Mouse (Mus musculus) hindbrain, embryonic 11.5 days (tissue): ENCODE results near the gene Phactr4. TPM values are rescaled to one million over a fixed set of nuclear protein-coding genes. Genes with fewer than 3 reads are reported as not detected.

Experiments
- ATAC-seq: fragments of 200-750 bp; cut with Nextera tagmentation; 2 replicates; pipeline ENCODE4 v1.8.0; 2017; ENCODE audit warnings: mild to moderate bottlenecking, moderate TSS enrichment, moderate library complexity; ENCODE audit not compliant: low FRiP score
- DNase-seq: peaks from one replicate; pipeline ENCODE4 v3.0.0-alpha.2; 2015; ENCODE audit warnings: low spot score
- H3K27ac ChIP-seq: fragments of 300-500 bp; sonication (generic); 2 replicates; pipeline ENCODE4 v1.5.1; 2014; ENCODE audit warnings: mild to moderate bottlenecking, low read depth, low read length
- H3K27me3 ChIP-seq: fragments of 300-500 bp; sonication (generic); 2 replicates; pipeline ENCODE4 v1.6.1; 2014; ENCODE audit warnings: mild to moderate bottlenecking, low read length, moderate library complexity, mixed read lengths; ENCODE audit not compliant: control insufficient read depth, insufficient read depth
- H3K36me3 ChIP-seq: fragments of 300-500 bp; sonication (generic); 2 replicates; pipeline ENCODE4 v1.6.1; 2014; ENCODE audit warnings: mild to moderate bottlenecking, low read length, moderate library complexity, mixed read lengths; ENCODE audit not compliant: control insufficient read depth, insufficient read depth
- H3K4me1 ChIP-seq: fragments of 300-500 bp; sonication (generic); replicated peaks from 2 replicates; pipeline ENCODE4 v1.6.1; 2014; ENCODE audit warnings: low read length, mixed read lengths; ENCODE audit not compliant: control insufficient read depth, insufficient read depth
- H3K4me2 ChIP-seq: fragments of 300-500 bp; sonication (generic); replicated peaks from 2 replicates; pipeline ENCODE4 v1.6.1; 2014; ENCODE audit warnings: mild to moderate bottlenecking, low read depth, low read length
- H3K4me3 ChIP-seq: fragments of 300-500 bp; sonication (generic); 2 replicates; pipeline ENCODE4 v1.5.1; 2014; ENCODE audit warnings: low read depth, low read length
- H3K9ac ChIP-seq: fragments of 300-500 bp; sonication (generic); 2 replicates; pipeline ENCODE4 v1.6.1; 2014; ENCODE audit warnings: low read depth, low read length
- H3K9me3 ChIP-seq: fragments of 300-500 bp; sonication (generic); 2 replicates; pipeline ENCODE4 v1.6.1; 2016; ENCODE audit warnings: low read length; ENCODE audit not compliant: control insufficient read depth
- WGBS: fragments of 180-500 bp; shearing (Covaris S2); extraction: QIAGEN DNeasy Blood & Tissue Kit; methylation state at CpG from one replicate; pipeline ENCODE4 v1.1.7; 2014; 5-methylcytosine and 5-hydroxymethylcytosine counted together
- polyA plus RNA-seq: library from polyadenylated mRNA; unstranded; fragments of >200 nt; fragmentation: Nextera tagmentation; extraction: Ambion mirVana; gene quantifications from 2 replicates; pipeline ENCODE4 v1.2.1, GENCODE M21; 2014

Gene Phactr4
- polyA plus RNA-seq, 1 experiment from 2014 or later = 27.2 TPM

GRCm38 (mm10) chr4:132306004-132306403, 116.3 kb downstream of the Phactr4 start:
- no peak overlapping the region for H3K9ac ChIP-seq
- ATAC-seq (no peak), DNase-seq (no peak)
- no peak overlapping the region for H3K4me2 ChIP-seq
- H3K9me3 ChIP-seq = no peaks in the 10 kb centered on the region
- H3K4me1 ChIP-seq = peaks cover 3% of the 10 kb centered on the region; the same call in 1 of the 2 replicates
- no peak overlapping the region for H3K27ac ChIP-seq
- no peak overlapping the region for H3K4me3 ChIP-seq
- no peaks in the 10 kb centered on the region for H3K27me3 ChIP-seq
- 81% methylated on average over 6 of the region's 6 CpGs for WGBS
- H3K36me3 ChIP-seq = no peaks in the 10 kb centered on the region

Other genes starting within 250 kb of the Phactr4 start
- 161 TPM in 2 replicates for gene Ythdf2, start 210.2 kb downstream of the Phactr4 start, polyA plus RNA-seq
- 38.4 and 41.4 TPM in 2 replicates for gene Gmeb1, start 160.9 kb downstream of the Phactr4 start, polyA plus RNA-seq
- gene Taf12, start 148.1 kb downstream of the Phactr4 start, polyA plus RNA-seq = 60.5 and 65.0 TPM in 2 replicates
- 0.39 and 0.61 TPM in 2 replicates for gene Rab42, start 119.1 kb downstream of the Phactr4 start, polyA plus RNA-seq
- 85.6 and 87.0 TPM in 2 replicates for gene Trnau1ap, start 93.0 kb downstream of the Phactr4 start, polyA plus RNA-seq
- 51.3 and 53.6 TPM in 2 replicates for gene Rcc1, start 68.9 kb downstream of the Phactr4 start, polyA plus RNA-seq
- 20.2 and 24.6 TPM in 2 replicates for gene Med18, start 41.4 kb upstream of the Phactr4 start, polyA plus RNA-seq
- 5.8 and 7.4 TPM in 2 replicates for gene Sesn2, start 88.0 kb upstream of the Phactr4 start, polyA plus RNA-seq
- gene Atpif1, start 111.2 kb upstream of the Phactr4 start, polyA plus RNA-seq = 1,169 and 1,193 TPM in 2 replicates
- gene Dnajc8, start 113.1 kb upstream of the Phactr4 start, polyA plus RNA-seq = 194 and 212 TPM in 2 replicates
- 0.37 and 0.43 TPM in 2 replicates for gene Ptafr, start 141.6 kb upstream of the Phactr4 start, polyA plus RNA-seq
- 21.9 and 34.1 TPM in 2 replicates for gene Eya3, start 216.5 kb upstream of the Phactr4 start, polyA plus RNA-seq